ENCODE assay signal across 10 mouse cellular contexts in genomic region chr9:103692699-103693098, GRCm38 (mm10).
DNase-seq lines count a peak whose midpoint lies in the region; ATAC-seq and TF ChIP-seq lines count a peak whose summit lies in the region.
"Had no signal": no experiment of that assay in that cellular context is flagged by ENCODE, and none has a peak within 500 bp of the region (broad histone marks: within the 10 kb centered on the region; RNA-seq: fewer than 3 reads in every experiment).

No protein-coding gene starts in this region.

- H3K36me3 ChIP-seq in forebrain, embryonic 14.5 days (ENCODE audit: control insufficient read depth, insufficient read depth, low read length), result no peaks in the 10 kb centered on the region
- H3K36me3 ChIP-seq in forebrain, embryonic 11.5 days (ENCODE audit: control insufficient read depth, insufficient read depth, low read length), result no peaks in the 10 kb centered on the region
- no peaks in the 10 kb centered on the region for H3K36me3 ChIP-seq in hindbrain, embryonic 14.5 days (replicated peaks; ENCODE audit: control insufficient read depth, insufficient read depth)
- no peaks in the 10 kb centered on the region for H3K36me3 ChIP-seq in limb, embryonic 11.5 days (ENCODE audit: control insufficient read depth, insufficient read depth, low read length)
- H3K36me3 ChIP-seq in thymus, adult 2 months (ENCODE audit: control insufficient read depth, insufficient read depth, low read length), result no peaks in the 10 kb centered on the region

- TF ChIP-seq CTCF in cortical plate, adult 2 months (IDR thresholded peaks at IDR 0.05; ENCODE audit: extremely low read depth, insufficient read depth, low read length), result no peak
- TF ChIP-seq CTCF in thymus, adult 2 months (IDR thresholded peaks at IDR 0.05; ENCODE audit: borderline replicate concordance, control insufficient read depth, extremely low read depth, insufficient read depth, low read length, poor library complexity), result no peak

- H3K4me3 ChIP-seq in forebrain, embryonic 14.5 days (ENCODE audit: low read depth, low read length), result no peak overlapping the region
- no peak overlapping the region for H3K4me3 ChIP-seq in forebrain, embryonic 11.5 days (ENCODE audit: low read depth, low read length)
- H3K4me3 ChIP-seq in cortical plate, adult 2 months (ENCODE audit: insufficient read depth, low read length), result peak overlapping the region; percentile 20
- no peak overlapping the region for H3K4me3 ChIP-seq in hindbrain, embryonic 14.5 days (replicated peaks; ENCODE audit: low read length)
- H3K4me3 ChIP-seq in limb, embryonic 11.5 days (ENCODE audit: low read depth, low read length), result no peak overlapping the region
- H3K4me3 ChIP-seq in thymus, adult 2 months (ENCODE audit: control insufficient read depth, insufficient read depth, low read length), result no peak overlapping the region

- no peak overlapping the region for H3K9ac ChIP-seq in forebrain, embryonic 14.5 days (ENCODE audit: low read length)
- H3K9ac ChIP-seq in forebrain, embryonic 11.5 days (ENCODE audit: low read length), result no peak overlapping the region
- H3K9ac ChIP-seq in hindbrain, embryonic 14.5 days, result no peak overlapping the region
- no peak overlapping the region for H3K9ac ChIP-seq in limb, embryonic 11.5 days (ENCODE audit: low read length)

- no peaks in the 10 kb centered on the region for H3K9me3 ChIP-seq in forebrain, embryonic 14.5 days (replicated peaks; ENCODE audit: control insufficient read depth, low read length)
- no peaks in the 10 kb centered on the region for H3K9me3 ChIP-seq in forebrain, embryonic 11.5 days (ENCODE audit: control insufficient read depth, low read length)
- H3K9me3 ChIP-seq in hindbrain, embryonic 14.5 days (ENCODE audit: control insufficient read depth, low read length), result no peaks in the 10 kb centered on the region
- H3K9me3 ChIP-seq in limb, embryonic 11.5 days (ENCODE audit: control insufficient read depth, low read length), result no peaks in the 10 kb centered on the region

- no peak overlapping the region for H3K4me2 ChIP-seq in forebrain, embryonic 14.5 days (ENCODE audit: low read length)
- no peak overlapping the region for H3K4me2 ChIP-seq in forebrain, embryonic 11.5 days (ENCODE audit: low read depth, low read length, severe bottlenecking)
- no peak overlapping the region for H3K4me2 ChIP-seq in hindbrain, embryonic 14.5 days (replicated peaks)
- no peak overlapping the region for H3K4me2 ChIP-seq in limb, embryonic 11.5 days (ENCODE audit: low read depth, severe bottlenecking)

- peaks cover 16% of the 10 kb centered on the region for H3K4me1 ChIP-seq in forebrain, embryonic 14.5 days (ENCODE audit: control insufficient read depth, insufficient read depth, low read length)
- no peaks in the 10 kb centered on the region for H3K4me1 ChIP-seq in forebrain, embryonic 11.5 days (replicated peaks; ENCODE audit: control insufficient read depth, insufficient read depth, low read length)
- H3K4me1 ChIP-seq in cortical plate, adult 2 months (ENCODE audit: control insufficient read depth, insufficient read depth, low read length), result peaks cover 3% of the 10 kb centered on the region
- H3K4me1 ChIP-seq in hindbrain, embryonic 14.5 days (replicated peaks; ENCODE audit: control insufficient read depth, insufficient read depth, low read length), result peaks cover 9% of the 10 kb centered on the region
- H3K4me1 ChIP-seq in limb, embryonic 11.5 days (ENCODE audit: control insufficient read depth, insufficient read depth, low read length), result no peaks in the 10 kb centered on the region
- peaks cover 2% of the 10 kb centered on the region for H3K4me1 ChIP-seq in thymus, adult 2 months (replicated peaks; ENCODE audit: control insufficient read depth, insufficient read depth, low read length)

- no peak for TF ChIP-seq POLR2A in cortical plate, adult 2 months (IDR thresholded peaks at IDR 0.05; ENCODE audit: extremely low read depth, insufficient read depth, low read length)
- no peak for TF ChIP-seq POLR2A in thymus, adult 2 months (IDR thresholded peaks at IDR 0.05; ENCODE audit: control insufficient read depth, extremely low read depth, insufficient read depth, low read length, poor library complexity)

- H3K27ac ChIP-seq in forebrain, embryonic 14.5 days (ENCODE audit: low read depth, low read length), result no peak overlapping the region
- no peak overlapping the region for H3K27ac ChIP-seq in forebrain, embryonic 11.5 days (ENCODE audit: low read depth, low read length)
- no peak overlapping the region for H3K27ac ChIP-seq in cortical plate, adult 2 months (ENCODE audit: insufficient read depth, low read length)
- no peak overlapping the region for H3K27ac ChIP-seq in hindbrain, embryonic 14.5 days
- no peak overlapping the region for H3K27ac ChIP-seq in limb, embryonic 11.5 days (replicated peaks; ENCODE audit: low read depth, low read length)
- H3K27ac ChIP-seq in thymus, adult 2 months (ENCODE audit: control insufficient read depth, insufficient read depth, low read length), result no peak overlapping the region

- DNase-seq in forebrain, embryonic 14.5 days (ENCODE audit: low spot score), result peak; percentile 79
- no peak for DNase-seq in forebrain, embryonic 11.5 days (ENCODE audit: low spot score)
- DNase-seq in hindbrain, embryonic 14.5 days (ENCODE audit: low spot score), result peak; percentile 54
- peak; percentile 67 for DNase-seq in limb, embryonic 11.5 days (ENCODE audit: low spot score)
- DNase-seq in thymus, adult 2 months, result no peak
- DNase-seq in kidney, postnatal 10 days, result no peak
- DNase-seq in urinary bladder, postnatal 36 days (ENCODE audit: low spot score in 2 of 2), result no peak
- DNase-seq: retina, postnatal 1 day had no signal

- 71% methylated on average over 4 of the region's 4 CpGs for WGBS in forebrain, embryonic 14.5 days
- 74% methylated on average over 4 of the region's 4 CpGs for WGBS in forebrain, embryonic 11.5 days
- WGBS in hindbrain, embryonic 14.5 days, result 61% methylated on average over 4 of the region's 4 CpGs
- WGBS in limb, embryonic 11.5 days, result 16% methylated on average over 4 of the region's 4 CpGs
- WGBS in thymus, adult 2 months, result 83% methylated on average over 4 of the region's 4 CpGs

- ATAC-seq in forebrain, embryonic 14.5 days, result peak; percentile 38; the same call in 1 of the 2 replicates
- ATAC-seq in forebrain, embryonic 11.5 days (replicated peaks; ENCODE audit: low FRiP score), result no peak
- peak; percentile 59; the same call in 1 of the 2 replicates for ATAC-seq in hindbrain, embryonic 14.5 days (ENCODE audit: low FRiP score)
- ATAC-seq in limb, embryonic 11.5 days (ENCODE audit: insufficient number of reproducible peaks, low FRiP score, low TSS enrichment, low read depth), result peak; percentile 44; the same call in 1 of the 2 replicates
- ATAC-seq: lung, postnatal 0 days had no signal

- no peaks in the 10 kb centered on the region for H3K27me3 ChIP-seq in forebrain, embryonic 14.5 days (replicated peaks; ENCODE audit: control insufficient read depth, insufficient read depth, low read length)
- H3K27me3 ChIP-seq in forebrain, embryonic 11.5 days (ENCODE audit: control insufficient read depth, insufficient read depth, low read length), result no peaks in the 10 kb centered on the region
- H3K27me3 ChIP-seq in hindbrain, embryonic 14.5 days (ENCODE audit: control insufficient read depth, insufficient read depth, low read length), result no peaks in the 10 kb centered on the region
- no peaks in the 10 kb centered on the region for H3K27me3 ChIP-seq in limb, embryonic 11.5 days (ENCODE audit: control insufficient read depth, insufficient read depth, low read length)
- no peaks in the 10 kb centered on the region for H3K27me3 ChIP-seq in thymus, adult 2 months (ENCODE audit: control insufficient read depth, insufficient read depth, low read length)

Comparison
In these comparisons a context has a peak if more than half of its experiments do, and no peak if none do; other contexts are left out.
1. DNase-seq: peak in forebrain, embryonic 14.5 days (single experiment), hindbrain, embryonic 14.5 days (single experiment) and limb, embryonic 11.5 days (single experiment); none in forebrain, embryonic 11.5 days (single experiment), thymus, adult 2 months (single experiment), kidney, postnatal 10 days (single experiment) and urinary bladder, postnatal 36 days (0 of 2).